Mouse (Mus musculus) stomach, embryonic 14.5 days (tissue): ENCODE data around the gene Noto. TPM values are rescaled to one million over a fixed set of nuclear protein-coding genes. Genes with fewer than 3 reads are reported as not detected.

ENCODE experiments used
- ATAC-seq: fragments of 200-750 bp; cut with Nextera tagmentation; 2 replicates; pipeline ENCODE4 v1.8.0; 2017; ENCODE audit warnings: low read depth, moderate TSS enrichment; ENCODE audit not compliant: insufficient number of reproducible peaks, insufficient read depth, low FRiP score
- H3K27ac ChIP-seq: fragments of 300-500 bp; sonication (generic); 2 replicates; pipeline ENCODE4 v1.5.1; 2014; ENCODE audit warnings: mild to moderate bottlenecking, low read length, moderate library complexity, mixed read lengths
- H3K27me3 ChIP-seq: fragments of 300-500 bp; sonication (generic); 2 replicates; pipeline ENCODE4 v1.6.1; 2014; ENCODE audit warnings: low read length, control low read depth, mixed read lengths; ENCODE audit not compliant: control insufficient read depth, insufficient read depth
- H3K36me3 ChIP-seq: fragments of 300-500 bp; sonication (generic); 2 replicates; pipeline ENCODE4 v1.6.1; 2014; ENCODE audit warnings: mild to moderate bottlenecking, control low read depth, low read length, moderate library complexity, mixed read lengths; ENCODE audit not compliant: control insufficient read depth, insufficient read depth
- H3K4me1 ChIP-seq: fragments of 300-500 bp; sonication (generic); 2 replicates; pipeline ENCODE4 v1.6.1; 2014; ENCODE audit warnings: low read length, control low read depth, mixed read lengths; ENCODE audit not compliant: control insufficient read depth, insufficient read depth
- H3K4me2 ChIP-seq: fragments of 300-500 bp; sonication (generic); replicated peaks from 2 replicates; pipeline ENCODE4 v1.6.1; 2014; ENCODE audit warnings: low read depth, low read length, control low read depth
- H3K4me3 ChIP-seq: fragments of 300-500 bp; sonication (generic); 2 replicates; pipeline ENCODE4 v1.5.1; 2014; ENCODE audit warnings: low read depth, low read length, control low read depth
- H3K9ac ChIP-seq: fragments of 300-500 bp; sonication (generic); replicated peaks from 2 replicates; pipeline ENCODE4 v1.6.1; 2014; ENCODE audit warnings: low read depth, mild to moderate bottlenecking, control low read depth, low read length, moderate library complexity, mixed read lengths
- H3K9me3 ChIP-seq: fragments of 300-500 bp; sonication (generic); 2 replicates; pipeline ENCODE4 v1.6.1; 2016; ENCODE audit warnings: low read depth, low read length, control low read depth; ENCODE audit not compliant: control insufficient read depth
- WGBS: fragments of 180-500 bp; shearing (Covaris S2); extraction: QIAGEN DNeasy Blood & Tissue Kit; methylation state at CpG from one replicate; pipeline ENCODE4 v1.1.7; 2014; 5-methylcytosine and 5-hydroxymethylcytosine counted together
- polyA plus RNA-seq: library from polyadenylated mRNA; unstranded; fragments of >200 nt; fragmentation: Nextera tagmentation; extraction: Ambion mirVana; gene quantifications from 2 replicates; pipeline ENCODE4 v1.2.1, GENCODE M21; 2014

Noto gene
- not detected in 2 replicates for polyA plus RNA-seq

DNA sequence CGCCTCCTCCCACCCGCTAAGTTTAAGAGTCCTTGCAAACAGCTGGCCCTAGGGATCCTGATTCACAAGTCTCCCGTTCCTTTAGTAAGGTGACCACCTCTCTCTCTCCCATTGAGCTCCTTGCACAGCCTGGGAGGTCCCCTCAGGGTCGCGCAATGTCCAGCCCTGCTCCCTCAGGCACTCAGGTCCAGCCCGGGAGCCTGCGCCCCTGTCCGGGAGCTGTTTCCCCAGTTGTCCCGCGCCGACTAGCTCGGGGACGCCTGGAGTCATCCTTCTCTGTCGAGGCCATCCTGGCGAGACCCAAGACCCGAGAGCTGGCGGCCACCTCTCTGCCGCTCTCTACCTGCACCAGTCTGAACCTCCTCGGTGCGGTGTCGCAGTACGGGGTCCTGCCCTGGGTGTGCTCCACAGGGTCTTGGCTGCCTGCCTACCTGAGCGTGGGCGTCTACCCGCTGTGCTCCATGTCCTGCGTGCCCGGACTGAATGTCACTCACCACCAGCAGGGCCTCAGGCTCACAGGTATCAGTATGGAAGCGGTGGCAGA, at the start of gene Noto:
Noto (plus strand) TSS at position 51 of the 544 bp plus-strand sequence.
- WGBS = 7% methylated on average over 28 of the region's 28 CpGs
- Histone ChIP-seq H3K27me3 (no peaks in the 10 kb centered on the region), H3K4me1 (no peaks in the 10 kb centered on the region), H3K4me3 (no peak within 1 kb of the TSS), H3K27ac (no peak within 1 kb of the TSS), H3K9ac (no peak within 1 kb of the TSS), H3K36me3 (no peaks in the 10 kb centered on the region), H3K9me3 (no peaks in the 10 kb centered on the region), H3K4me2 (no peak within 1 kb of the TSS)
- no peak for ATAC-seq

GRCm38 (mm10) chr6:85373951-85374733, 49.5 kb upstream of the Noto start, which contains the start of gene Rab11fip5:
TSS of gene Rab11fip5 (minus strand) at chr6:85374634.
- peak; percentile 0; the same call in 1 of the 2 replicates for ATAC-seq
- Histone ChIP-seq H3K9ac (peak within 1 kb of the TSS; percentile 72), H3K4me3 (peak within 1 kb of the TSS; percentile 79), H3K27ac (0 out of 2 replicates have a peak within 1 kb of the TSS, but pooled peaks have one; percentile 7), H3K36me3 (no peaks in the 10 kb centered on the region), H3K4me1 (peaks cover 14% of the 10 kb centered on the region; the same call in 1 of the 2 replicates), H3K27me3 (no peaks in the 10 kb centered on the region), H3K9me3 (no peaks in the 10 kb centered on the region), H3K4me2 (peak within 1 kb of the TSS; percentile 88)
- 3% methylated on average over 63 of the region's 80 CpGs for WGBS

GRCm38 (mm10) chr6:85374734-85375114, 49.0 kb upstream of the Noto start:
- H3K4me2 ChIP-seq = peak overlapping the region; percentile 88
- no peaks in the 10 kb centered on the region for H3K9me3 ChIP-seq
- WGBS = under 1% methylated on average over 19 of the region's 19 CpGs
- H3K27ac ChIP-seq = no peak overlapping the region
- H3K9ac ChIP-seq = peak overlapping the region; percentile 72; the same call in 1 of the 2 replicates
- H3K36me3 ChIP-seq = no peaks in the 10 kb centered on the region
- peak; percentile 97 for ATAC-seq
- peaks cover 10% of the 10 kb centered on the region; the same call in 1 of the 2 replicates for H3K4me1 ChIP-seq
- H3K4me3 ChIP-seq = peak overlapping the region; percentile 79
- no peaks in the 10 kb centered on the region for H3K27me3 ChIP-seq

- Histone ChIP-seq H3K36me3 (no peaks in the 10 kb centered on the region), H3K27ac (no peak overlapping the region), H3K9ac (no peak overlapping the region), H3K4me1 (peaks cover 11% of the 10 kb centered on the region; the same call in 1 of the 2 replicates), H3K9me3 (no peaks in the 10 kb centered on the region), H3K4me2 (no peak overlapping the region), H3K27me3 (no peaks in the 10 kb centered on the region), H3K4me3 (no peak overlapping the region)
- no peak for ATAC-seq
- WGBS = 70% methylated on average over 4 of the region's 4 CpGs
Measured at GRCm38 (mm10) chr6:85377066-85377734, 46.5 kb upstream of the Noto start.

GRCm38 (mm10) chr6:85377876-85378275, 45.8 kb upstream of the Noto start:
- no peaks in the 10 kb centered on the region for H3K9me3 ChIP-seq
- H3K27me3 ChIP-seq = no peaks in the 10 kb centered on the region
- ATAC-seq = no peak
- peaks cover 4% of the 10 kb centered on the region; the same call in 1 of the 2 replicates for H3K4me1 ChIP-seq
- 60% methylated on average over 5 of the region's 5 CpGs for WGBS
- no peaks in the 10 kb centered on the region for H3K36me3 ChIP-seq
- H3K9ac ChIP-seq = no peak overlapping the region
- no peak overlapping the region for H3K4me2 ChIP-seq
- no peak overlapping the region for H3K27ac ChIP-seq
- no peak overlapping the region for H3K4me3 ChIP-seq

- Histone ChIP-seq H3K9ac (no peak overlapping the region), H3K36me3 (no peaks in the 10 kb centered on the region), H3K4me1 (0 out of 2 replicates have a peak, but pooled peaks cover 3% of the 10 kb centered on the region), H3K4me2 (no peak overlapping the region), H3K27ac (no peak overlapping the region), H3K27me3 (no peaks in the 10 kb centered on the region), H3K9me3 (no peaks in the 10 kb centered on the region), H3K4me3 (no peak overlapping the region)
- 49% methylated on average over 8 of the region's 8 CpGs for WGBS
- ATAC-seq = no peak
Measured at GRCm38 (mm10) chr6:85378629-85379028, 45.1 kb upstream of the Noto start.

GRCm38 (mm10) chr6:85380201-85380900, 43.3 kb upstream of the Noto start:
- H3K9ac ChIP-seq = no peak overlapping the region
- H3K27ac ChIP-seq = no peak overlapping the region
- H3K9me3 ChIP-seq = no peaks in the 10 kb centered on the region
- 28% methylated on average over 10 of the region's 10 CpGs for WGBS
- H3K4me2 ChIP-seq = peak overlapping the region; percentile 23
- no peaks in the 10 kb centered on the region for H3K27me3 ChIP-seq
- peak; percentile 75; the same call in 1 of the 2 replicates for ATAC-seq
- H3K4me1 ChIP-seq = 0 out of 2 replicates have a peak, but pooled peaks cover 3% of the 10 kb centered on the region
- H3K4me3 ChIP-seq = no peak overlapping the region
- no peaks in the 10 kb centered on the region for H3K36me3 ChIP-seq
